Mouse (Mus musculus) intestine, embryonic 16.5 days (tissue): ENCODE results near the gene Iqgap2. TPM values are rescaled to one million over a fixed set of nuclear protein-coding genes. Genes with fewer than 3 reads are reported as not detected.

ENCODE experiments used
- ATAC-seq: fragments of 200-750 bp; cut with Nextera tagmentation; 2 replicates; pipeline ENCODE4 v1.8.0; 2017; ENCODE audit warnings: moderate TSS enrichment, moderate library complexity
- H3K27ac ChIP-seq: fragments of 300-500 bp; sonication (generic); 2 replicates; pipeline ENCODE4 v1.5.1; 2014; ENCODE audit warnings: mild to moderate bottlenecking, low read length
- H3K27me3 ChIP-seq: fragments of 300-500 bp; sonication (generic); replicated peaks from 2 replicates; pipeline ENCODE4 v1.6.1; 2014; ENCODE audit warnings: low read length, control low read depth, mixed read lengths; ENCODE audit not compliant: control insufficient read depth, insufficient read depth
- H3K36me3 ChIP-seq: fragments of 300-500 bp; sonication (generic); 2 replicates; pipeline ENCODE4 v1.6.1; 2014; ENCODE audit warnings: low read length, control low read depth; ENCODE audit not compliant: control insufficient read depth, insufficient read depth
- H3K4me1 ChIP-seq: fragments of 300-500 bp; sonication (generic); 2 replicates; pipeline ENCODE4 v1.6.1; 2014; ENCODE audit warnings: low read length, control low read depth, mixed read lengths; ENCODE audit not compliant: control insufficient read depth, insufficient read depth
- H3K4me2 ChIP-seq: fragments of 300-500 bp; sonication (generic); 2 replicates; pipeline ENCODE4 v1.6.1; 2014; ENCODE audit warnings: low read depth, low read length, control low read depth
- H3K4me3 ChIP-seq: fragments of 300-500 bp; sonication (generic); 2 replicates; pipeline ENCODE4 v1.5.1; 2014; ENCODE audit warnings: mild to moderate bottlenecking, low read length
- H3K9ac ChIP-seq: fragments of 300-500 bp; sonication (generic); 2 replicates; pipeline ENCODE4 v1.6.1; 2014; ENCODE audit warnings: low read depth, low read length
- H3K9me3 ChIP-seq: fragments of 300-500 bp; sonication (generic); 2 replicates; pipeline ENCODE4 v1.6.1; 2016; ENCODE audit warnings: low read length, control low read depth; ENCODE audit not compliant: control insufficient read depth
- WGBS: fragments of 180-500 bp; shearing (Covaris S2); extraction: QIAGEN DNeasy Blood & Tissue Kit; methylation state at CpG from one replicate; pipeline ENCODE4 v1.1.7; 2014; 5-methylcytosine and 5-hydroxymethylcytosine counted together
- polyA plus RNA-seq: library from polyadenylated mRNA; unstranded; fragments of >200 nt; fragmentation: Nextera tagmentation; extraction: Ambion mirVana; gene quantifications from 2 replicates; pipeline ENCODE4 v1.2.1, GENCODE M21; 2015

The Iqgap2 gene
- polyA plus RNA-seq, 1 experiment from 2014 or later: 29.4 TPM

DNA sequence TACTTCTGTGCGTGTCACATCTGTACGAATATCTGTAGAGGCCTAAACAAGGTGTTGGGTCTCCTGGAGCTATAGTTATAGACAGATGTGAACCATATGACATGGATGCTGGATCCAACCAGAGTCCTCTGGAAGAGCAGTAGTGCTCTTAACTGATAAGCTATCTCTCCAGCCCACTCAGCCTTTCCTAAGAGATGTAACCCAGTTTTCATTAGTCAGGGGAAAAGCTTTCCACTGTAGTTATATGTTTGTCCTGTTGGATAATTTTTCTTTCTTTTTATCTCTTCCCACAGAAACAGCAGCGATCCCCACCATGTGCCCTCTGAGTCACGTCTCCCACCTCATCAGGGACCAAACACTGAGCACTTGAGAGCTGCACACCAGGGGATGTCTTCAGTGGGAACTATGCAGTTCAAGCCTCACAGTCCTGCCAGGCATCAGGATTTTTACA is 212.2 kb downstream of the Iqgap2 start:
- peak; percentile 91 for ATAC-seq

DNA sequence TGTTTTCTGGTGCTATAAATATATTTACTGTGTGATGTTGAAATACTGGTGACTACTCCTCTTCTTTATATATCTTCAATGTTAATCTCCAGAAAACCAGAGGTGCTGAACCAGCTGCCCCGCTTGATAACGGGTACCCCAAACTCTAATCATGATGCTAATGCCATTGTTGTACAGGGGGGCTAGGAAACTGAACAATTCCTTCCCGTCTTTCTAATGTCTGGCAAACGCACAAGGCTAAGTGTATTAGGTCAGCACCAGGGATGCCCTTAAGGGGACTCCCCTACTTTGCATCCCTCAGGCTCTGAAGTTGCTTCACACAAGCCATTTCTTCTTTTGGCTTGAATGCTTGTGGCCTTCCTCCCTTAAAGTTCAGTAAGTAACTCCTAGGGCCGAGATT is 212.6 kb downstream of the Iqgap2 start:
- H3K4me2 ChIP-seq: no peak overlapping the region
- no peak overlapping the region for H3K4me3 ChIP-seq
- H3K9me3 ChIP-seq: no peaks in the 10 kb centered on the region
- peaks cover 3% of the 10 kb centered on the region; the same call in 1 of the 2 replicates for H3K36me3 ChIP-seq
- no peak overlapping the region for H3K27ac ChIP-seq
- H3K27me3 ChIP-seq: no peaks in the 10 kb centered on the region
- no peak overlapping the region for H3K9ac ChIP-seq
- ATAC-seq: no peak
- no peaks in the 10 kb centered on the region for H3K4me1 ChIP-seq
- 84% methylated on average over 5 of the region's 5 CpGs for WGBS

More for the DNA sequence above, 212.2 kb downstream of the Iqgap2 start:
- Histone ChIP-seq H3K27me3 (no peaks in the 10 kb centered on the region), H3K4me3 (no peak overlapping the region), H3K4me1 (no peaks in the 10 kb centered on the region), H3K9ac (no peak overlapping the region), H3K4me2 (no peak overlapping the region), H3K27ac (no peak overlapping the region), H3K36me3 (peaks cover 3% of the 10 kb centered on the region; the same call in 1 of the 2 replicates), H3K9me3 (no peaks in the 10 kb centered on the region)
- 78% methylated on average over 4 of the region's 4 CpGs for WGBS

DNA sequence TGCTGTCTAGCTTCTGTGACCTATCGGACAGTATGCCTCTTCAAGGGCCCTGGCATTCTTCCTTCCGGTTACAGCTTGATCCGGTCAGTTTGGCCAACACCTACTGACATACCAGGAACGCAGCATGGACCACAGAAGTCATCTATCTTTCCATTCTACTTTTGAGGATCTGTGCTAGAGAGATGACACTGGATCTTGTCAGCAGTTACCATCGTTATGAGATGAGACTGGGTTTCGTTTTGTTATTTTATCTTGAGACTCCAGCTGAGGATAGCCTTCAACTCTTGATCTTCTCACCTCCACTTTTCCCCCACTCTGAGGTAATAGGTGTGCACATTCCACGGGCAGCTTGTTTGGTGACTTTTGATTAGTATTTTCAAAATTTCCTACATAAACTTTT is 219.3 kb downstream of the Iqgap2 start:
- no peak for ATAC-seq
- WGBS: 82% methylated on average over 7 of the region's 7 CpGs
- H3K9ac ChIP-seq: no peak overlapping the region
- no peaks in the 10 kb centered on the region for H3K27me3 ChIP-seq
- H3K4me2 ChIP-seq: no peak overlapping the region
- H3K27ac ChIP-seq: no peak overlapping the region
- H3K4me1 ChIP-seq: no peaks in the 10 kb centered on the region
- H3K36me3 ChIP-seq: 0 out of 2 replicates have a peak, but pooled peaks cover 5% of the 10 kb centered on the region
- H3K9me3 ChIP-seq: no peaks in the 10 kb centered on the region
- H3K4me3 ChIP-seq: no peak overlapping the region

DNA sequence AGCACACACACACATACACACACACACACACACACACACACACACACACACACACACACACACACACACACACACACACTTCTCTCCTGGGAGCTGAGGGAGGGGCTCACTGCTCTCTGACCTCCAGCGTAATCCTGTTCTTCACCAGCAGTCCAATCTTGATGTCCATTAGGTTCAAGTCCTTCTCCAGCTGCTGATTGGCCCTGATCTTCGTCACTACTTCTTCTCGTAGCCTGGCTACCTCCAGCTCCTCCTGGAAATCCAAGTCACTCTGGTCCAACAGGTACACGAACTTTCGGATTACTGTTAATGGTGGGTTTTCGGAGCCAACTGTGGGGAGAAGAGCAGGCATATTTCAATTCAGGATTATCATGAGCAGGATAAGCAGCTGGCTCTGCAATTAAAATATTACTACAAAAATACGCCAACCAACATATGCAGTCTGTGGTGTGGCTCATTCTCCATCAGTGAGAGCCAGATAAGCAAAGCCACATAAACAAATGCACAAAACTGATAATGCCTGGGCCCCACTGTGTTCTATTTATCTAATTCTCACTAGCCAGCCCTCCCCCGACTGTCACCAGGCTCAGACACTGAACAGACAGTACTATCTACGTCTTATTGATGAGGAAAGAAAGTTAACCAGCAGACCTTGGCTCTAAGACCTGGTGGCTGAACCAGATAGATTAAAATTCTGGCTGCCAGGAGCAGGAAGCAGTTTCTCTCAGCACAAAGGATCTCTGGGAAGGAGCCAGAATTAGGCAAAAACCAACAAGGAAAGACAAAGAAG is 220.4 kb downstream of the Iqgap2 start:
- H3K4me1 ChIP-seq: no peaks in the 10 kb centered on the region
- H3K9me3 ChIP-seq: no peaks in the 10 kb centered on the region
- 67% methylated on average over 9 of the region's 9 CpGs for WGBS
- H3K36me3 ChIP-seq: 0 out of 2 replicates have a peak, but pooled peaks cover 5% of the 10 kb centered on the region
- H3K9ac ChIP-seq: no peak overlapping the region
- H3K27me3 ChIP-seq: no peaks in the 10 kb centered on the region
- no peak overlapping the region for H3K4me2 ChIP-seq
- no peak overlapping the region for H3K27ac ChIP-seq
- H3K4me3 ChIP-seq: no peak overlapping the region
- ATAC-seq: peak; percentile 80

DNA sequence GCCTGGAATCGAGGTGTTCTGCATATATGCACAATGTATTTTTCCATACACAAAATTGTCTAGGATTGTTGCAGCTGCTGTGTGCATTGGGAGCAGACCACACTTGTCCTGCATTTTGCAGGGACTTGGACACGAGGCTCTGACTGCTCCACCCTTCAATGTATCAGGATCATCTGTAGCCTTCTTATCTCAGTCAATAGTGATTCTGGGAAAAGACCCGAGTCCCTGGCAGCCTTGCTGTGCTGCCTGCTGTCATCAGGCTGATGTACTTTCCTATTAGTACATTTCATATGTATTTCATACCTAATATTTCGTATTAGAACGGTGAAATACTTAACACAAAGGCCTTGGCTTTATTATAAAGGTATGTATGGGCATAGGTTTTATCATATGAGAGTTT is 221.2 kb downstream of the Iqgap2 start:
- no peaks in the 10 kb centered on the region for H3K27me3 ChIP-seq
- H3K36me3 ChIP-seq: 0 out of 2 replicates have a peak, but pooled peaks cover 5% of the 10 kb centered on the region
- H3K4me1 ChIP-seq: no peaks in the 10 kb centered on the region
- H3K9me3 ChIP-seq: no peaks in the 10 kb centered on the region
- no peak overlapping the region for H3K27ac ChIP-seq
- 84% methylated on average over 5 of the region's 5 CpGs for WGBS
- no peak overlapping the region for H3K9ac ChIP-seq
- no peak overlapping the region for H3K4me2 ChIP-seq
- no peak overlapping the region for H3K4me3 ChIP-seq
- ATAC-seq: no peak

DNA sequence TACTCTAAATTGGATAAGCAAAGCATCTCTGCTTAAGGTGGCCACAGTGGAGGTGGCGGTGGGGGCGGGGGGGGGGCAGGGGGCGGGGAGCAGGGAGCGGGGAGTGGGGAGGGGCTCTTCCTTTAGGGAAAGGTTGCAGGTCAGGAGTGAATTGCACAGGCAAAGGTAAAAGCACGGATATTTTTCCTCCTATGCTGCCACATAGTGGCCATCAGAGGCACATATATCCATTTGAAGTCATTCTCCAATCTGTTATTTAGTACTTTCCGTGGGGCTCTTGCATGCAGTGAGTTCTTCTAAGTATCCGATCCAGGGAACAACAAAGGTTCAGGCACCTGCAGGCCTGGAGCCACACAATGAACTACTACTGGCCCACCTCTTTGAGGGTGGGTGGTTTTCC is 224.5 kb downstream of the Iqgap2 start:
- Histone ChIP-seq H3K9ac (no peak overlapping the region), H3K27me3 (no peaks in the 10 kb centered on the region), H3K4me3 (no peak overlapping the region), H3K27ac (no peak overlapping the region), H3K4me2 (no peak overlapping the region), H3K4me1 (no peaks in the 10 kb centered on the region), H3K9me3 (no peaks in the 10 kb centered on the region), H3K36me3 (peaks cover 9% of the 10 kb centered on the region; the same call in 1 of the 2 replicates)
- ATAC-seq: no peak
- WGBS: 30% methylated on average over 4 of the region's 7 CpGs

DNA sequence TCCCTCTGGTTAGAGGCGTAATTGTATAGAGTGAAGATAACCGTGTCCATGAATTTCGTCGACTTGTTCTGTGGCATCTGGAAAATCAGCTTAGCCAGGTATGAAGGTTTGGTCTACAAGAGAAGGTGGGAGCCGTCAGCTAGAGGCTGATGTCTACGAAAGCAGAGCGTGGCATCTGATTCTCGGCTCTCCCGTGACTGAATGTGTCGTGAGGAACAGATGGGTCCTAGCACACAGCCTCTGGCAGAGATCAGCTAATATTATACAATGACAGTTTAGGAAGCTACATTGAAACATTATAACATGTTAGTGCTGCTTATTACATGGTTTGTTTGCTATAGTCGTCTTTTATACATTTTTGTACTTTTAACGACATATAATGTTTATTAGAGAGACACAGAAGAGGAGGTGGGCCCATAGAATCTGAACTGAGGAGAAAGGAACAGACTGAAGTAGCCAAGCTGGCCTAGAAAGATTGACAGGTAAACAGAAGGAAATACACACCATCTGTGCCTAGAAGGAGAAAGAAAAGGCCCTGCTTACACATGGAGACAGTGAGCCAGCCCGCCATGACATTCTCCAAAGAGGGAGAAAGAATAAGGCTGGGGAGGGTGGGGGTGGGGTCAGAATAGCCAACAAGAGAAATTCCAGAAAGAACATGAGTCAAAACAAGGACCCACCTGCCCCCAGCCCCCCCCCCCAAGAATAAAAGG is 225.9 kb downstream of the Iqgap2 start:
- Histone ChIP-seq H3K4me3 (no peak overlapping the region), H3K4me1 (no peaks in the 10 kb centered on the region), H3K4me2 (no peak overlapping the region), H3K36me3 (peaks cover 9% of the 10 kb centered on the region; the same call in 1 of the 2 replicates), H3K27me3 (no peaks in the 10 kb centered on the region), H3K27ac (no peak overlapping the region), H3K9me3 (no peaks in the 10 kb centered on the region), H3K9ac (no peak overlapping the region)
- WGBS: 79% methylated on average over 13 of the region's 13 CpGs
- ATAC-seq: no peak

DNA sequence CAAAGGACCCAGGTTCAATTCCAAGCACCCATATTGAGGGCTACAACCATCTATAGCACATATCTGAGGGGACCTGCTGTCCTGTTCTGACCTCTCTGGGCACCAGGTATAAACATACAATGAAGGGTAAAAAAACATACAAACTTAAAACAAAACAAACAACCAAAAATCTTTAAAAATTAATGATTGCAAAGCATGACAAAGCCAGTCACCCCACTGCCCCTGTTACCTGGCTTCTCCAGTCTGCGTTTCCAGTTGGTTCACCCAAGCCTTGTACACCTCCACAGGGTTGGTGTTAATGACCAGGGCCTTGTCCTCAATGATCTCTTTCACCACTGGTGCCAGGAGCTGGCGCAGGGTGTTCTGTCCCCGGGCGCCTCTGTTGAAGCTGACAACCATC is 227.9 kb downstream of the Iqgap2 start:
- no peak overlapping the region for H3K9ac ChIP-seq
- H3K27ac ChIP-seq: no peak overlapping the region
- H3K27me3 ChIP-seq: no peaks in the 10 kb centered on the region
- no peaks in the 10 kb centered on the region for H3K9me3 ChIP-seq
- no peak overlapping the region for H3K4me2 ChIP-seq
- peaks cover 4% of the 10 kb centered on the region; the same call in 1 of the 2 replicates for H3K36me3 ChIP-seq
- 96% methylated on average over 4 of the region's 4 CpGs for WGBS
- H3K4me3 ChIP-seq: no peak overlapping the region
- no peak for ATAC-seq
- H3K4me1 ChIP-seq: no peaks in the 10 kb centered on the region

DNA sequence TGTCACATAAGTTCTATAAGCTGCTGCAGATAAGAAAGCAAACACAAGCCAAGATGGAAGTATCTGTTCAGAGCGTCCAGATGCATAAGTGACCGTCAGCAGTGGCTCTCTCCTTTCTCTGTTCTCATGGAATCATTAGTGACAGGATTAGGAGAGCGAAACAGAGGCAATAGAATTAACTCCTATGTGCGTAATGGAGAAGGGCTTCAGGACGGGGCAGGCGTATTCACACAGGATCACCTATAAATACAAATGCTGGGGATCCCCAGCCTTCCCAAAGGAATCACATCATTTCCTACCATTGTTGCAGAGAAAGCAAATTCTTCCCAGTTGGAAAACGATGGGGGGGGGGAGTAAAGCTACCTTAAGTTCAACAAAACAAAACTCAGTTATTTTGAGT is 232.3 kb downstream of the Iqgap2 start:
- no peak overlapping the region for H3K4me3 ChIP-seq
- ATAC-seq: no peak
- no peak overlapping the region for H3K27ac ChIP-seq
- no peaks in the 10 kb centered on the region; the same call in 1 of the 2 replicates for H3K36me3 ChIP-seq
- 0 out of 2 replicates have a peak, but pooled peaks cover 3% of the 10 kb centered on the region for H3K4me1 ChIP-seq
- no peak overlapping the region for H3K9ac ChIP-seq
- no peaks in the 10 kb centered on the region for H3K9me3 ChIP-seq
- no peak overlapping the region for H3K4me2 ChIP-seq
- WGBS: 77% methylated on average over 7 of the region's 7 CpGs
- no peaks in the 10 kb centered on the region for H3K27me3 ChIP-seq
